Mouse (Mus musculus) brain, embryonic 14.5 days (tissue): Measurements from ENCODE around the gene Mms19. TPM values are rescaled to one million over a fixed set of nuclear protein-coding genes. Genes with fewer than 3 reads are reported as not detected.
A peak's percentile ranks its signal among the peaks of the same experiment; 100 is the strongest.

Source experiments
- DNase-seq: peaks from one replicate; pipeline ENCODE4 v3.0.0-alpha.2; 2011; ENCODE audit warnings: low read depth
- CTCF ChIP-seq: fragments of 200-500 bp; IDR thresholded peaks from 2 replicates; pipeline ENCODE4 v1.5.1; 2012; ENCODE audit warnings: inconsistent platforms, mild to moderate bottlenecking, moderate library complexity, borderline replicate concordance; ENCODE audit not compliant: insufficient read depth, insufficient read length; ENCODE audit errors: extremely low read depth
- POLR2A ChIP-seq: fragments of 200-500 bp; IDR thresholded peaks from 2 replicates; pipeline ENCODE4 v1.6.1; 2012; ENCODE audit warnings: mild to moderate bottlenecking, inconsistent platforms, borderline replicate concordance; ENCODE audit not compliant: poor library complexity, insufficient read depth, insufficient read length, severe bottlenecking; ENCODE audit errors: extremely low read depth
- polyA plus RNA-seq: library from polyadenylated mRNA; depleted of rRNA; stranded (reverse); fragments of >200 nt; gene quantifications from 2 replicates; pipeline ENCODE4 v1.2.3, GENCODE M21; 2012

Mms19 gene
- polyA plus RNA-seq, 1 experiment: 66.3 TPM

GRCm38 (mm10) chr19:41997090-41997489 is 16.1 kb upstream of the Mms19 start:
- TF ChIP-seq POLR2A (no peak), CTCF (no peak)
- no peak for DNase-seq

DNA sequence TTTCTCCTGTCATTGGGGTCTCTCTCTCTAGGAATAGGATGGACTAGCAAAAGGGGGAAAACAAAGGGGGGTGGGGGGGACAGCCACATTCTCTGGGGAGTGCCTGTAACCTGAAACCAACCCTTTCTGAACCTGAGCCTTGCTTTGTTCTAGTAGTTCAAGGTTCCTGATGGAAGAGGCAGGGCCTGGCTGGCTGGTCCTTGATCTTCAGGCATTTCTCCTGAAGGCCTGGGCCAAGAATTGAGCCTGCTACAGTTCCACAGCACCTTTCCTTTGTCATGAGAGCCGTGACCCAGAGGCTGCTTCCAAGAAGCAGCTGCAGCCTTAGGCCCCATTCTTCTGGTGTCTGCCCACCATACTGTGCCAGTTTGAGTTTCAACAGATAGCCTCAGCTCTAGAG is 14.5 kb upstream of the Mms19 start:
- no peak for TF ChIP-seq CTCF
- TF ChIP-seq POLR2A: no peak
- no peak for DNase-seq

GRCm38 (mm10) chr19:41994023-41994422 is 13.1 kb upstream of the Mms19 start:
- DNase-seq: no peak
- TF ChIP-seq POLR2A: no peak
- TF ChIP-seq CTCF: no peak

DNA sequence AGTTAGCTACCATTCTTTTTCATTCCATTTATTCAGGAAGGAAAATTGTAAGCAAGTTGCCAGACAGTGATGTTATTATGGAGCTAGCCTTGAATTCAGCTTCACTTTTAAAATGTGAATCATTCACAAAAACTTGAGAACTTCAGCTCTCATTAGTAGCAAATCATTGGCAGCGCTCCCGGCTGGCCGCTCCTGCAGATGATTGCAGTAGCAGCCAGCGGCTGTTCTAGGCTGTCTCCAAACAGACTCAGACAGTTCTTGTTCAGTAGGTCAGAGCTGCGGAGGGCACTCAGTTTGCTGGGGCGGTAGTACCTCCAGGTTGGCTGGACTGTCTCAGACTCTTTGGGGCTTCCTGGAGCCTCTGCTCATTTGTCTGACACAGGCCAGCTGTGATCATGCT is 12.5 kb upstream of the Mms19 start:
- peak; percentile 71 for DNase-seq
- TF ChIP-seq POLR2A (no peak), CTCF (no peak)

- TF ChIP-seq CTCF: no peak
- no peak for TF ChIP-seq POLR2A
- DNase-seq: no peak
Measured at GRCm38 (mm10) chr19:41992971-41993370, 12.0 kb upstream of the Mms19 start.

DNA sequence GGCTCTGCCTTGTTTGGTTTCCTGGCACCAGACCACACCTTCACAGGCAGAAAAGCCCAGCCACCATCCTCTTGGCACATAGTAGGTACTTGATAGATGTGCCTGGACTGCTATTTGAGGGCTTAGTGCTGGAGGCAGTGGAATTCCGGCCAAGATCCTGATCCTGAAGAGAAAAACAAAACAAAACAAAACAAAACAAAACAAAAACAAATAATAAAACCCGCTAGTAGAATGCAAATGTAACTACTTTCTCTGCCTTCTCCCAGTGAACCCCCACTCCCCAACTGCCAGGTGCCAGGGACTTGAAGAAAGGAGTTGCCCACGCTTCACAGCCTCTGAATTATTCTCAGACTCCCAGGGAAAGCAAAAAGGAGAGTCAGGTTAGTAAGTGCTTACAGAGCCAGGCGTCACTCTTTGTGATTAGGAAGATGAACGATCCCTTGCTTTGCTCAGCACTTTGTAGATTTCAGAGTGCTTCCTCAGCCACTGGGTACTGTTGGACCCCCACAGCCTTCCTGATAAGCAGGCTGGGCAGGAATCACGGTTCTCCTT is 11.0 kb upstream of the Mms19 start:
- DNase-seq: peak; percentile 54
- no peak for TF ChIP-seq CTCF
- TF ChIP-seq POLR2A: no peak

GRCm38 (mm10) chr19:41989810-41990209 is 8.9 kb upstream of the Mms19 start:
- DNase-seq: no peak
- TF ChIP-seq CTCF (no peak), POLR2A (no peak)

DNA sequence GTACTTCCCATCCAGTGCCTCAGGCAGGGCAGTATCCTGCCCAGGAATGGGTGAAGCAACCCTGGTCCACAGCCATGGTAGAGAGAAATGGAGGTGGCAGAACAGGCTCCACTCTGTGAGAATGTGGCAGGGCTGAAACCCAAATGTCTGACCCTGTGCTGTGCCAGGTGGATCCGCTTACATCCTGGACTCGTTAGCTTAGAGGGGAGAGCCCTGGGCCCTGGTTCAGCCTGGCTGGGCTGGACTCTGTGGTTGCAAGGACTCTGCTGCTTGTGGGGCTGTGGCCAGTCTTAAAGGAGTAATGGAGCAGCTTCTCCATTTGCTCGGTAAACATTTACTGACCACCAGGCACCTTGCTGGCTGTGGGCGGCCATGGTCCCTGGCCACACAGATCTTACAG is 6.2 kb upstream of the Mms19 start:
- TF ChIP-seq POLR2A (no peak), CTCF (no peak)
- no peak for DNase-seq

- no peak for TF ChIP-seq POLR2A
- TF ChIP-seq CTCF: no peak
Measured at GRCm38 (mm10) chr19:41985994-41986393, 5.0 kb upstream of the Mms19 start.

DNA sequence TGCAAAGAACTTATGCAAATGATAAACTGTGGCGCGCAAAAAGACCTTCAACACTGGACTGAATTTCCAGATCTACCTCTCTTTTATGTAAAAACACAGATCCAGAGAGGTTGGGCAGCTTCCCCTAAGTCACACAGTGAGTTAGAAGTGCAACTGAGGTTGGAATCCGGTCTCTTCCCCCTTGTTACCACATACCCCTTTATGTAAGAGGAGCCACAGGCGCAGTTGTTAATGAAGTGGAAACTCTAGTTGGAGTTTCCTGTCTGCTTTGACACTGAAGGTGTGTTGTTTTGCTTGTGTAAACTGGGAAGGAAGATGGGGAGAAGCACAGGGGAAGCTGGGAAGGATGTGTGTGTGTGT is 1.8 kb upstream of the Mms19 start:
- DNase-seq: peak; percentile 9
- no peak for TF ChIP-seq POLR2A

More at GRCm38 (mm10) chr19:41985994-41986393, 5.0 kb upstream of the Mms19 start:
- DNase-seq: no peak

DNA sequence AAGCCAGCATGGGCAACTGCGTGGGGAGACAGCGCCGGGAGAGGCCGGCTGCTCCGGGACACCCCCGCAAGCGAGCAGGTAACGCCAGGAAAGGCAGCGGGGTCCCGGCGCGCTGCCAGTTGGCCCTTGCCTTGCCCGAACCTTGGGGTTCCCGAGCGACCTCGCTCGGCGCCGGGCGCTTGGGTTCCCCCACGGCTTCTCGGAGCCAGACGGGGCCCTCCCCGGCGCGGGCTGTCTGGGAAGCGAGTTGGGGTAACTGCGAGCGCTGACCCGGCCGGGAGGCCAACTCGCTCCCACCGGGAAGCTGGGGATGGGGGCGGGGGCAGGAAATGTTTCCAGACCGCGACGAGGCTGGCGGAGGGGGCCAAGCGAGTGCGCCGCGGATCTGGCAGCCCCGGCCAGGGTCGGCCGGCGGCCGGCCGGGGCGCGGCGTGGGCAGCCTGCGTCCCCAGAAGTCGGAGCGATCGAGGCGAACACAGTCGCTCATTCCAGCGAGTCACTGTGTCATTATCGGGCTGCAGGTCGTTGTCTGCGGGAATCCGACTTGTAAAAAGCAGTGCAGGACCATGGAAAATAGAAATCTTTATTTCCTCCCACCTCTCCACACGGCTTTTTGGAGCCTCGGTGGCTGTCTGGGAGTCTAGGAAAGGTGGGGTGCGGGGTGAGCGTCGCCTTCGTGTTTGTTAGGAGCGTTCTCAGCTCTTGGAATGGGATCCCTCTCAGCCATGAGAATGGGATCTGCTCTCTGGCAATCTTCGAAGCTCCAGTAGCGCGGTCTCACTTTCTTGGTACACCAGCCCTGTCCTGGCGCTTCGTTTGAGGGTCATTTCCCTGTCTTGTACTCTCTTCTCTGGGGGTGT is 1.2 kb upstream of the Mms19 start:
- TF ChIP-seq CTCF (no peak), POLR2A (no peak)
- DNase-seq: peak; percentile 31

GRCm38 (mm10) chr19:41981595-41981927 is 604 bp upstream of the Mms19 start, which contains the start of gene Ubtd1:
Gene Ubtd1, plus strand, starts transcription at chr19:41981763.
- TF ChIP-seq CTCF (no peak), POLR2A (no peak)
- no peak for DNase-seq

GRCm38 (mm10) chr19:41980422-41980818 is 537 bp downstream of the Mms19 start:
- peak; percentile 58 for DNase-seq
- TF ChIP-seq POLR2A (no peak), CTCF (no peak)

- peak; percentile 50 for DNase-seq
- TF ChIP-seq POLR2A: no peak
Measured at GRCm38 (mm10) chr19:41973891-41974794, 6.8 kb downstream of the Mms19 start.

DNA sequence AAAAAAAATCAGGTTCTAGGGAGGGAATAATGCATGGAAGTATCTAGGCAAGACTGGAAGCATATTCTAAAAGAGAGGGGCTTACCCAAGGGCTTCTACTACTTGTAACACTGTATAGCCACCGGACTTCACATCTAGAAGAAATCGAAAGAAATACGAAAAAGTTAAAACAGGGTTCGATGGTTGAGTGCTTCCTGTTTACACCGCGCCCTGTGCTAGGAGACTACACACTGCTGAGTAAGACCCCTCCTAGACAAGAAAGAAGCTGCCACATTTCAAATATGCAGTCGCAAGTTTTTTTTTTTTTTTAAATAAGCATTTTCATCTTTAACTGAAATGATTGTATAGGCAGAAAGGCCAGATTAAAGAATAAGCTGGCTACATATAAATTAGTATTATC is 11.3 kb downstream of the Mms19 start:
- TF ChIP-seq POLR2A (no peak), CTCF (no peak)
- DNase-seq: no peak
